In genomic region chr7:111748571-111749071, GRCm38 (mm10) we compare ENCODE assay signal across 23 mouse cellular contexts. TPM values are rescaled to one million over a fixed set of nuclear protein-coding genes. Genes with fewer than 3 reads are reported as not detected.
A peak's percentile ranks its signal among the peaks of the same experiment; 100 is the strongest.
DNase-seq lines count a peak whose midpoint lies in the region; ATAC-seq lines count a peak whose summit lies in the region.
"Had no signal": no experiment of that assay in that cellular context is flagged by ENCODE, and none has a peak within 500 bp of the region (broad histone marks: within the 10 kb centered on the region; RNA-seq: fewer than 3 reads in every experiment).

No protein-coding gene starts in this region.

- no peaks in the 10 kb centered on the region for H3K9me3 ChIP-seq in hindbrain, embryonic 13.5 days
- H3K9me3 ChIP-seq: embryonic facial prominence, embryonic 12.5 days; forebrain, embryonic 15.5 days; limb, embryonic 15.5 days; liver, embryonic 15.5 days had no signal

- peak; percentile 53 to 58 for DNase-seq in right cerebral cortex, adult 2 months (ENCODE audit: low spot score in 2 of 2)
- DNase-seq in right cerebral cortex, postnatal 4 days: no peak
- peak; percentile 51 to 67 for DNase-seq in layer of hippocampus, adult 8-10 months (ENCODE audit: low spot score in 2 of 2)
- peak; percentile 42 to 62 for DNase-seq in left cerebral cortex, adult 9 months (ENCODE audit: low spot score in 2 of 2)
- no peak for DNase-seq in lung, postnatal 10 days
- DNase-seq in urinary bladder, postnatal 10 days (ENCODE audit: low spot score): no peak
- DNase-seq: adrenal gland, postnatal 10 days; cerebellum, adult 9-11 months; gastrocnemius, postnatal 14 days; heart, adult 2 months; kidney, adult 11 months; kidney, postnatal 10 days; thymus, postnatal 36 days had no signal

- H3K4me2 ChIP-seq in hindbrain, embryonic 13.5 days: no peak overlapping the region
- H3K4me2 ChIP-seq: embryonic facial prominence, embryonic 12.5 days; forebrain, embryonic 15.5 days; limb, embryonic 15.5 days; liver, embryonic 15.5 days had no signal

- H3K9ac ChIP-seq in hindbrain, embryonic 13.5 days: no peak overlapping the region
- H3K9ac ChIP-seq: embryonic facial prominence, embryonic 12.5 days; forebrain, embryonic 15.5 days; limb, embryonic 15.5 days; liver, embryonic 15.5 days had no signal

- WGBS in hindbrain, embryonic 13.5 days: 91% methylated on average over 3 of the region's 3 CpGs

- H3K27ac ChIP-seq in hindbrain, embryonic 13.5 days: no peak overlapping the region
- H3K27ac ChIP-seq: embryonic facial prominence, embryonic 12.5 days; forebrain, embryonic 15.5 days; heart, adult 2 months; hindbrain, postnatal 0 days; limb, embryonic 15.5 days; liver, embryonic 15.5 days had no signal

- H3K27me3 ChIP-seq in hindbrain, embryonic 13.5 days: no peaks in the 10 kb centered on the region
- H3K27me3 ChIP-seq: embryonic facial prominence, embryonic 12.5 days; forebrain, embryonic 15.5 days; limb, embryonic 15.5 days; liver, embryonic 15.5 days; Patski had no signal

- no peak for ATAC-seq in hindbrain, embryonic 13.5 days (ENCODE audit: low FRiP score)
- ATAC-seq: forebrain, embryonic 15.5 days; hindbrain, postnatal 0 days; lung, postnatal 0 days; midbrain, embryonic 16.5 days; Patski had no signal

- H3K36me3 ChIP-seq in hindbrain, embryonic 13.5 days: no peaks in the 10 kb centered on the region
- H3K36me3 ChIP-seq: embryonic facial prominence, embryonic 12.5 days; forebrain, embryonic 15.5 days; limb, embryonic 15.5 days; liver, embryonic 15.5 days had no signal

- H3K4me3 ChIP-seq in hindbrain, embryonic 13.5 days: no peak overlapping the region
- H3K4me3 ChIP-seq: embryonic facial prominence, embryonic 12.5 days; forebrain, embryonic 15.5 days; heart, adult 2 months; limb, embryonic 15.5 days; liver, embryonic 15.5 days had no signal

- no peaks in the 10 kb centered on the region for H3K4me1 ChIP-seq in hindbrain, embryonic 13.5 days (replicated peaks)
- H3K4me1 ChIP-seq: forebrain, embryonic 15.5 days; limb, embryonic 15.5 days; liver, embryonic 15.5 days had no signal

RNA-seq across cellular contexts. Expression of gene Galnt18, which starts 31.2 kb away (rescaled TPM):
- total RNA-seq in layer of hippocampus, adult 8-10 months (2022): 10 to 100 TPM; 47.4 to 55.6 (median 53.4) TPM
- polyA plus RNA-seq in hindbrain, embryonic 13.5 days (2015; fragmentation: Nextera tagmentation; extraction: Ambion mirVana): 10.4 and 10.6 TPM in 2 replicates
- total RNA-seq: megakaryocyte, adult 5-6 weeks had no signal

Comparison
In these comparisons a context has a peak if more than half of its experiments do, and no peak if none do; other contexts are left out.
1. DNase-seq: peak in right cerebral cortex, adult 2 months (2 of 2), layer of hippocampus, adult 8-10 months (2 of 2) and left cerebral cortex, adult 9 months (2 of 2); none in right cerebral cortex, postnatal 4 days (single experiment), lung, postnatal 10 days (single experiment) and urinary bladder, postnatal 10 days (single experiment).